Mouse (Mus musculus) forebrain, embryonic 11.5 days (tissue): ENCODE results near the gene Nme9. TPM values are rescaled to one million over a fixed set of nuclear protein-coding genes. Genes with fewer than 3 reads are reported as not detected.

Experiments used
- ATAC-seq: fragments of 200-750 bp; cut with Nextera tagmentation; replicated peaks from 2 replicates; pipeline ENCODE4 v1.8.0; 2017; ENCODE audit warnings: moderate TSS enrichment; ENCODE audit not compliant: low FRiP score
- DNase-seq: peaks from one replicate; pipeline ENCODE4 v3.0.0-alpha.2; 2017; ENCODE audit warnings: low spot score
- H3K27ac ChIP-seq: fragments of 300-500 bp; sonication (generic); 2 replicates; pipeline ENCODE4 v1.5.1; 2014; ENCODE audit warnings: low read depth, low read length
- H3K27me3 ChIP-seq: fragments of 300-500 bp; sonication (generic); 2 replicates; pipeline ENCODE4 v1.6.1; 2014; ENCODE audit warnings: mild to moderate bottlenecking, low read length, mixed read lengths; ENCODE audit not compliant: control insufficient read depth, insufficient read depth
- H3K36me3 ChIP-seq: fragments of 300-500 bp; sonication (generic); 2 replicates; pipeline ENCODE4 v1.6.1; 2014; ENCODE audit warnings: mild to moderate bottlenecking, low read length, moderate library complexity, mixed read lengths; ENCODE audit not compliant: control insufficient read depth, insufficient read depth
- H3K4me1 ChIP-seq: fragments of 300-500 bp; sonication (generic); replicated peaks from 2 replicates; pipeline ENCODE4 v1.6.1; 2014; ENCODE audit warnings: low read length, mixed read lengths; ENCODE audit not compliant: control insufficient read depth, insufficient read depth
- H3K4me2 ChIP-seq: fragments of 300-500 bp; sonication (generic); 2 replicates; pipeline ENCODE4 v1.6.1; 2014; ENCODE audit warnings: low read depth, mild to moderate bottlenecking, low read length, moderate library complexity, mixed read lengths; ENCODE audit not compliant: severe bottlenecking
- H3K4me3 ChIP-seq: fragments of 300-500 bp; sonication (generic); 2 replicates; pipeline ENCODE4 v1.5.1; 2014; ENCODE audit warnings: low read depth, low read length
- H3K9ac ChIP-seq: fragments of 300-500 bp; sonication (generic); 2 replicates; pipeline ENCODE4 v1.6.1; 2014; ENCODE audit warnings: low read length
- H3K9me3 ChIP-seq: fragments of 300-500 bp; sonication (generic); 2 replicates; pipeline ENCODE4 v1.6.1; 2016; ENCODE audit warnings: low read length, mixed read lengths; ENCODE audit not compliant: control insufficient read depth
- WGBS: fragments of 180-500 bp; shearing (Covaris S2); extraction: QIAGEN DNeasy Blood & Tissue Kit; methylation state at CpG from one replicate; pipeline ENCODE4 v1.1.7; 2014; 5-methylcytosine and 5-hydroxymethylcytosine counted together
- polyA plus RNA-seq: library from polyadenylated mRNA; unstranded; fragments of >200 nt; fragmentation: Nextera tagmentation; extraction: Ambion mirVana; gene quantifications from 2 replicates; pipeline ENCODE4 v1.2.1, GENCODE M21; 2014

Gene Nme9
- polyA plus RNA-seq, 1 experiment from 2014 or later: not detected

DNA sequence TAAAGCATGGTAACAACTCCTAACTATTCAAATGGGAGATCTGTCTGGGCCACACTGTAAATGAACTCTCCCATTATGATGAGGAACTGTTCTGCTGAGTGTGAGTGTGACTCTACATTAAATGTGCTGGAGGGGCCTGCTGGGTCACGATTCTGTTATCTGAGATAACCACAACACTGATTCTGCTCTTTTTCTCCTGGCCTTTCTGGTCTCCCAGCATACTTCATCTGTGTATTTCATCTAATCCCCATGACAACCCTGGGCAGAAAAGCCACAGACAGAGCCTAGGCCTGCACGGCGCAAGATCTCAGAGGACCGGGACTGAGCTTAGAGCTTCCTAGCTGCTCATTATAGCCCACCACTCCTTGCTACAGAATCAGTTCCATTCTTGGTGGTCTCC is 18.8 kb upstream of the Nme9 start:
- DNase-seq (no peak), ATAC-seq (no peak)
- Histone ChIP-seq H3K27ac (no peak overlapping the region), H3K9me3 (no peaks in the 10 kb centered on the region), H3K27me3 (peaks cover 4% of the 10 kb centered on the region), H3K36me3 (no peaks in the 10 kb centered on the region), H3K4me3 (no peak overlapping the region), H3K4me2 (no peak overlapping the region), H3K9ac (no peak overlapping the region), H3K4me1 (peaks cover 9% of the 10 kb centered on the region; the same call in 1 of the 2 replicates)
- WGBS: 85% methylated on average over 4 of the region's 4 CpGs

DNA sequence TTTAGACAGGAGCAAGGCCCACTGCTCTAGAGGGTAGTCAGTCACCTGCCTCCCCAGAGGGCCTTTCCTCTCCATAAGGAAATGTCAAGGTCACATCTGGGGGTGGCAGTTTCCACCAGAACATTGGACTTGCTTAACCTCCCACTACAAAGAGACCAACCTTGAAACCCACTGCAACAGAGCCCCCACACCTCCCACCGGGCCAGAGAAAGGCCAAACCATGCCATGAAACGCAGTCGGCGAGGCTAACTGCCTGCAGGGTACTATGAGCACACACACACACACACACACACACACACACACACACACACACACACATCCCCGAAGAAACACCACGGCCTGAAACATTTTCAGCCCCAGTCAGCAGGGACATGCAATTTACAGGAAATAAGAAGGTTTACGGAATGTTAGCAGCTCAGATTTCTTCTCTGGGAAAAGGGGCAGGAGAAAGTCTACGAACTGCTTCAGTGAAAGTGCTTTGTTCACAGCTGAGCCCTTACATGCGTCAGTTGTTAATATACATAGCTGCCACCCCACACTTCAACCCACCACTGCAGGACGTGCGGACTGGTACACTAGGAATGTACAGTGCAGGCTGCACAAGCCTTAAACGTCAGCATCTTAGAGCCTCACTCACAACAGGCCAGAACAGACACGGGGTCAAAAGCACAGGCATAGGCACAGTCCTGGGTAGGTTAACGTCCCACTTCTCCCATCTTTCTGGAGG is 16.2 kb upstream of the Nme9 start:
- Histone ChIP-seq H3K27me3 (peaks cover 8% of the 10 kb centered on the region), H3K4me1 (peaks cover 9% of the 10 kb centered on the region; the same call in 1 of the 2 replicates), H3K4me3 (peak overlapping the region; percentile 72; the same call in 1 of the 2 replicates), H3K9ac (peak overlapping the region; percentile 88), H3K4me2 (peak overlapping the region; percentile 74), H3K36me3 (no peaks in the 10 kb centered on the region), H3K9me3 (no peaks in the 10 kb centered on the region), H3K27ac (no peak overlapping the region)
- 51% methylated on average over 14 of the region's 14 CpGs for WGBS
- ATAC-seq: no peak
- peak; percentile 57 for DNase-seq

DNA sequence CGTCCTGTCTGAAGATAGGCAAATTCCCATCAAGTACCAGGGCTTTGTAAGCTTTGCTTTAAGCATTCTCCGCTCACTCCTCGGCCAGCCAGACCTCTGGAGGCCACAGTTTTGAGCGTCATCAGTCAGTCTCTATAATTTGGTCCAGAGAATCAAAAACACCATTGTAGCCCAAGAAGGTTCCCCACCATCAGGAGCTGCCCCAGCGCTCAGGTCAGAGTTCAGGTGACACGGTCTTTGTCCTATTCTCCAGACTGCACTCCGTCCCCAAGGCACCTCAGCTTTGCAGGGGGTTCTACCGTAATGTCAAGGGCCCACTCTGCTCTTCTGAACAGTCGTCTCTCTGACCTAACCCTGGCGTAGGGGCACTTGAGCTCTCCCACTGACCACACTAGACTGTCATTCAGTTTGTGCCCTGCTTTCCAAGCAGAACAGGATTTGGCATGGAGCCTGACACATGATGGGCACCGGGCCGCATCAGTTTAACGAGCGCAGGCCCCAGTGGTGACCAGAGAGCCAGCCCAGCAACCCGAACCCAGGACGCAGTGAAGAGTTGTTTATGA is 15.6 kb upstream of the Nme9 start:
- ATAC-seq: peak; percentile 31
- Histone ChIP-seq H3K27ac (no peak overlapping the region), H3K36me3 (no peaks in the 10 kb centered on the region), H3K4me1 (peaks cover 9% of the 10 kb centered on the region; the same call in 1 of the 2 replicates), H3K9ac (peak overlapping the region; percentile 88), H3K4me2 (peak overlapping the region; percentile 74), H3K9me3 (no peaks in the 10 kb centered on the region), H3K4me3 (peak overlapping the region; percentile 72), H3K27me3 (peaks cover 8% of the 10 kb centered on the region)
- 14% methylated on average over 16 of the region's 16 CpGs for WGBS
- peak; percentile 70 for DNase-seq

DNA sequence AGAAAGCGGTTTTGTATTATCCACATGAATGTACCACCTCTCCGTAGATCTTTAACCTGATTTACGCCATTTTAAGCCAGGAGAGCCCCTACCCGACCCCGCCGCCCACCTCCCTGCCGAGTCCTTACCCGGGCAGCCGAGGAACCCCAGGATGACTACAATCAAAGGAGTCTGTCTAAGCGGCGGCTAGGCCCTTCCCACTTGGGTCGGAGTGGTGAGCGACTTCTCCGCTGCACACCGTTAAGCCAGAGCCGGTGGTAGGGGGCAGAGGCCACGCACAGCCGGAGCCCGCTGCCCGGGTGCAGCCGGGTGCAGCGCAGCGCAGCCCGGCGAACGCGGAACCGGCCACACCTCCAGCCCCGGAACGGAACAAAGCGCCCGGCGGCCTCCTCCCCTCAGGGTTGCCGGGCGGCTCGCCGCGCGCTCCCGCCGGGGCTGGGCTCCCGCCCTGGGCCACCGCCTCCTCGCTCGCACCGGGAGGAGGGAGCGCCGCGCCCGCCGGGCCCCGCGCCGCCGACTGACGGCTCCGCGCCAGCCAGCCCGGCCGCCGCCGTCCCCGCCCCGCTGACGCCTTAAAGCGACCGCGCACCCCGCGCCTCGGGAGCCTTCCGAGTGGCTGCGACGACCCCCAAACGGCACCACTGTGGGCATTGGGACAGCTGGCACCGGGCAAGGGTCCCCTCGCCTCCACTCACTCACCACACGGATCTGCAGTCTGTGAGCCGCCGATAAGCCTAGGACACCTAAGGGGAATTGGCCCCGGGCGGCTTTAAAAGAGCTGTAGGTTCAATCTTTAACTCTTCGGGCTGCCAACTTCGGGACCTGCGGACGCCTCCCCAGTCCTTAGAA is 14.9 kb upstream of the Nme9 start:
- Histone ChIP-seq H3K36me3 (no peaks in the 10 kb centered on the region), H3K9ac (peak overlapping the region; percentile 88), H3K9me3 (no peaks in the 10 kb centered on the region), H3K4me2 (peak overlapping the region; percentile 74), H3K27me3 (peaks cover 8% of the 10 kb centered on the region), H3K4me1 (peaks cover 9% of the 10 kb centered on the region; the same call in 1 of the 2 replicates), H3K27ac (0 out of 2 replicates have a peak overlapping the region, but pooled peaks have one; percentile 25), H3K4me3 (peak overlapping the region; percentile 72)
- under 1% methylated on average over 76 of the region's 86 CpGs for WGBS
- ATAC-seq: peak; percentile 85
- DNase-seq: peak; percentile 80

DNA sequence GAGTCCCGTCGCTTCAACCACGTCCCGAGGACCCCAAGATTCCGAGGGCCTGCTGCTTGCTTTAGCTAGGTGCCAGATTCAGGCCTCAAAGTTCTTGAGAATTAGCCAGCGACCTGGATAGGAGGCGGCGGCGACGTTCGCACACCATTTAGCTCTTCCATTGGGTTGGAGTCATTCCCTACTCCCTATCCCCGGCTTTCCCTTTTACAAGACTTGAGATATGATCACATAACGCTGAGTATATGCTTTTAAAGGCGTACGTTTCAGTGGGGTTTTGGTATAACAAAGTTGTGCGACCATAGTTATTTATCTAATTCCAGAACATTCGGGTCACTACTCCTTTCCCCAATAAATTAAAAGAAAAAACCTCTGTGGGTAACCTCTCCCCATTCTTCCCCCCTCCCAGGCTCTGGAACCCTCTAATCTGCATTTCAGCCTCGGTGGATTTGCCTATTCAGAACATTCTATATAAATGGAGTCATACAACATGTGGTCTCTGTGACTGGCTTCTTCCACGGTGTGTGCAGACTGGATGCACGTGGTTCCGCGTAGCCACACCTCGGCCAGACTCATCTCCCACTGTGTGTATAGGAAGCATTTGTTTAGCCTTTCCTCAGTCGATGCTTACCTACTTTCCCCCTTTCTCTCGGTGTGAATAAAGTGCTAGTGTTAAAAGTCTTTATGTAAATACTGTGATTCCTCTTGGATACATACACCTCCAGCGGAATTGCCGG is 14.1 kb upstream of the Nme9 start, which contains the start of gene Mras:
Gene Mras (minus strand): TSS at position 351 of the 734 bp plus-strand sequence.
- peak within 1 kb of the TSS; percentile 74 for H3K4me2 ChIP-seq
- H3K4me1 ChIP-seq: peaks cover 9% of the 10 kb centered on the region; the same call in 1 of the 2 replicates
- H3K9me3 ChIP-seq: no peaks in the 10 kb centered on the region
- WGBS: 19% methylated on average over 27 of the region's 27 CpGs
- H3K9ac ChIP-seq: peak within 1 kb of the TSS; percentile 88
- H3K27me3 ChIP-seq: peaks cover 8% of the 10 kb centered on the region
- ATAC-seq (no peak), DNase-seq (no peak)
- H3K4me3 ChIP-seq: peak within 1 kb of the TSS; percentile 72
- H3K27ac ChIP-seq: 0 out of 2 replicates have a peak within 1 kb of the TSS, but pooled peaks have one; percentile 25
- H3K36me3 ChIP-seq: no peaks in the 10 kb centered on the region

DNA sequence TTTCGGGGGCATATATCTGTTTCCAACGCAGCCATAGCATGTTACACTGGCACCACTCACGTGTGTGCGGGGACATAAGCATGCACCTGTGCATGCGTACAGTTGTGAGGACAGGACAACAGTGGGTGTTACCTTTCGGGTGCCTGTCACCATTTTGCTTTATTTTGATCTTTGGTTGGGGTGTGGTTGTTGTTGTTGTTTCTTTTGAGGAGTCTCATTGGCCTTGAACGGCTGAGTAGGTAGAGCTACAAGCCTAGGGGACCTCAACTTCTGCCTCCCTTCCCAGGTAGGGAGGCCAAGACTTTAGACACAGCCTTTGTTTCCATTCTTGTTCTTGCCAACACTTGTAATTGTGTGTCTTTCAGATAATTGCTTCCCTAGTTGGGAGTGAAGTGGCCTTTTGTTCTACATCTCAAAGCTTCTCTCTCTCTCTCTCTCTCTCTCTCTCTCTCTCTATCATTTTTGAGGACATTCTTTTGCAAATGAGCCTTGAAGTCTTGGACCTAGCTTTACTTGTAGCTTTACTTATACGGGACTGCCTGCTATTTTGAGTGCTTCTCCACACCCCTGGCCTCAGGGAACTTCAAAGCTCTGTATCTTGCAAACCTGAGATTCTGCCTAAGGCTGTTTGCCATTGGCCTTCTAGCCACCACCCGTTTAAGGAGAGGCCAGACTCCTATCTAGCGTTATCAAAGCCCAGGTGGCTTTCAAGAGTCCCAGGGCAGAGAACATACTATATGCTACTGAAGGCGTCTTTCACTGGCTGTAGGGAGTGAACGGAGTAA is 13.3 kb upstream of the Nme9 start:
- H3K36me3 ChIP-seq: no peaks in the 10 kb centered on the region

GRCm38 (mm10) chr9:99439064-99439463 is 12.2 kb upstream of the Nme9 start:
- no peaks in the 10 kb centered on the region for H3K9me3 ChIP-seq
- DNase-seq (no peak), ATAC-seq (no peak)
- H3K27ac ChIP-seq: no peak overlapping the region
- peaks cover 8% of the 10 kb centered on the region for H3K27me3 ChIP-seq
- no peak overlapping the region for H3K4me2 ChIP-seq
- H3K4me3 ChIP-seq: no peak overlapping the region
- H3K4me1 ChIP-seq: peaks cover 9% of the 10 kb centered on the region; the same call in 1 of the 2 replicates
- 81% methylated on average over 8 of the region's 8 CpGs for WGBS
- no peak overlapping the region for H3K9ac ChIP-seq
- no peaks in the 10 kb centered on the region for H3K36me3 ChIP-seq

More for the DNA sequence above, 13.3 kb upstream of the Nme9 start:
- DNase-seq (no peak), ATAC-seq (no peak)
- H3K27ac ChIP-seq: no peak overlapping the region
- peaks cover 9% of the 10 kb centered on the region; the same call in 1 of the 2 replicates for H3K4me1 ChIP-seq
- 81% methylated on average over 12 of the region's 12 CpGs for WGBS
- H3K4me2 ChIP-seq: no peak overlapping the region
- H3K9ac ChIP-seq: no peak overlapping the region
- H3K9me3 ChIP-seq: no peaks in the 10 kb centered on the region
- no peak overlapping the region for H3K4me3 ChIP-seq
- H3K27me3 ChIP-seq: peaks cover 8% of the 10 kb centered on the region
